Mouse (Mus musculus) C2C12 (cell line): ENCODE data around the gene Defb36. TPM values are rescaled to one million over a fixed set of nuclear protein-coding genes. Genes with fewer than 3 reads are reported as not detected.

Experiments used
- H3K27me3 ChIP-seq: one replicate; pipeline ENCODE4 v1.6.1; 2011; ENCODE audit not compliant: control insufficient read depth, insufficient read depth, insufficient read length
- H3K36me3 ChIP-seq: one replicate; pipeline ENCODE4 v1.6.1; 2011; ENCODE audit not compliant: control insufficient read depth, insufficient read depth
- H3K4me3 ChIP-seq: one replicate; pipeline ENCODE4 v1.5.1; 2011; ENCODE audit warnings: mild to moderate bottlenecking, control low read depth; ENCODE audit not compliant: poor library complexity, insufficient read depth, severe bottlenecking
- H3K79me2 ChIP-seq: one replicate; pipeline ENCODE4 v1.6.1; 2011; ENCODE audit not compliant: control insufficient read depth, insufficient read depth
- H3K79me3 ChIP-seq: one replicate; pipeline ENCODE4 v1.6.1; 2011; ENCODE audit warnings: low read depth, control low read depth
- H3ac ChIP-seq: one replicate; pipeline ENCODE3; 2011; ENCODE audit warnings: low read depth; ENCODE audit not compliant: control insufficient read depth, insufficient read length
- CEBPB ChIP-seq: IDR thresholded peaks from one replicate; pipeline ENCODE4 v1.6.1; 2011; ENCODE audit warnings: low read depth, mild to moderate bottlenecking, control low read depth, moderate library complexity
- CTCF ChIP-seq: IDR thresholded peaks from one replicate; pipeline ENCODE4 v1.5.1; 2011; ENCODE audit not compliant: control insufficient read depth, insufficient read depth, insufficient read length
- FOSL1 ChIP-seq: IDR thresholded peaks from one replicate; pipeline ENCODE4 v1.8.0; 2011; ENCODE audit warnings: mild to moderate bottlenecking, low read length; ENCODE audit not compliant: poor library complexity, insufficient read depth, severe bottlenecking
- MAX ChIP-seq: IDR thresholded peaks from one replicate; pipeline ENCODE4 v1.6.1; 2011; ENCODE audit warnings: mild to moderate bottlenecking, control low read depth
- MYOD1 ChIP-seq: IDR thresholded peaks from one replicate; pipeline ENCODE4 v1.6.1; 2011; ENCODE audit warnings: low read depth; ENCODE audit not compliant: control insufficient read depth, insufficient read length
- MYOG ChIP-seq: IDR thresholded peaks from one replicate; pipeline ENCODE4 v1.6.1; 2011; ENCODE audit not compliant: control insufficient read depth, insufficient read length; ENCODE audit errors: extremely low read depth
- USF1 ChIP-seq: IDR thresholded peaks from one replicate; pipeline ENCODE4 v1.6.1; 2011; ENCODE audit warnings: low read depth, mild to moderate bottlenecking, control low read depth, moderate library complexity
- polyA plus RNA-seq: library from polyadenylated mRNA; unstranded; fragments of >200 nt; fragmentation: generic; extraction: Trizol; gene quantifications from one replicate; pipeline ENCODE4 v1.2.1, GENCODE M21; 2012; ENCODE audit warnings: missing spikeins

The Defb36 gene
- polyA plus RNA-seq, 1 experiment, result not detected

DNA sequence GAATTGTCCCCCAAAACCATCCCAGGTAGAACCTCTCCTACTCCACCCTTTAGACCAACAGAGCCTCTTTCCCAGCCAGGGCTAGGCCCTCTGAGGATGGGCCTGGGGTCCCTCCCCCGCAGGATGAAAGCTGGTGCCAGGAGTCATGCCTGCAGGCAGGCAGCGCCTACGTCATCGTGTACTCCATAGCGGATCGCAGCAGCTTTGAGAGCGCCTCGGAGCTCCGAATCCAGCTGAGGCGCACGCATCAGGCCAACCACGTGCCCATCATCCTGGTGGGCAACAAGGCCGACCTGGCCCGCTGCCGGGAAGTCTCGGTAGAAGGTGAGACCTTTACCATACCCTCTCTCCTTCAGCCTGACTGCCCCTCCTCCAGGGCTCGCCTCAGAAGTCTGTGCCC is 29.2 kb downstream of the Defb36 start:
- Histone ChIP-seq H3K27me3 (no peaks in the 10 kb centered on the region), H3K36me3 (peaks cover 66% of the 10 kb centered on the region), H3K4me3 (no peak overlapping the region), H3K79me2 (peaks cover 32% of the 10 kb centered on the region), H3ac (no peak overlapping the region), H3K79me3 (peaks cover 2% of the 10 kb centered on the region)
- no peak for TF ChIP-seq CTCF
- TF ChIP-seq MYOG, result no peak

DNA sequence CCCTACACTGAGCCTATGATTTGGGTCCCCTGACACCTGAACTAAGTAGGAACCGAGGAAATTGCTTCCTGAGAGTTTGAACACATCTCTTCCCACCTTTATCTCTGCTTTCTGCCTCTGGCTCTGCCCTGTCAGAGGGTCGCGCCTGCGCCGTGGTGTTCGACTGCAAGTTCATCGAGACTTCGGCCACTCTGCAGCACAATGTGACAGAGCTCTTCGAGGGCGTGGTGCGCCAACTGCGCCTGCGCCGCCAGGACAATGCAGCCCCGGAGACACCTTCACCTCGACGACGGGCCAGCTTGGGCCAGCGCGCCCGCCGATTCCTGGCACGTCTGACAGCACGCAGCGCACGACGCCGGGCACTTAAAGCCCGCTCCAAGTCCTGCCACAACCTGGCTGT is 30.2 kb downstream of the Defb36 start:
- Histone ChIP-seq H3K4me3 (no peak overlapping the region), H3K79me2 (peaks cover 23% of the 10 kb centered on the region), H3ac (no peak overlapping the region), H3K79me3 (no peaks in the 10 kb centered on the region), H3K36me3 (peaks cover 60% of the 10 kb centered on the region), H3K27me3 (no peaks in the 10 kb centered on the region)
- no peak for TF ChIP-seq FOSL1

DNA sequence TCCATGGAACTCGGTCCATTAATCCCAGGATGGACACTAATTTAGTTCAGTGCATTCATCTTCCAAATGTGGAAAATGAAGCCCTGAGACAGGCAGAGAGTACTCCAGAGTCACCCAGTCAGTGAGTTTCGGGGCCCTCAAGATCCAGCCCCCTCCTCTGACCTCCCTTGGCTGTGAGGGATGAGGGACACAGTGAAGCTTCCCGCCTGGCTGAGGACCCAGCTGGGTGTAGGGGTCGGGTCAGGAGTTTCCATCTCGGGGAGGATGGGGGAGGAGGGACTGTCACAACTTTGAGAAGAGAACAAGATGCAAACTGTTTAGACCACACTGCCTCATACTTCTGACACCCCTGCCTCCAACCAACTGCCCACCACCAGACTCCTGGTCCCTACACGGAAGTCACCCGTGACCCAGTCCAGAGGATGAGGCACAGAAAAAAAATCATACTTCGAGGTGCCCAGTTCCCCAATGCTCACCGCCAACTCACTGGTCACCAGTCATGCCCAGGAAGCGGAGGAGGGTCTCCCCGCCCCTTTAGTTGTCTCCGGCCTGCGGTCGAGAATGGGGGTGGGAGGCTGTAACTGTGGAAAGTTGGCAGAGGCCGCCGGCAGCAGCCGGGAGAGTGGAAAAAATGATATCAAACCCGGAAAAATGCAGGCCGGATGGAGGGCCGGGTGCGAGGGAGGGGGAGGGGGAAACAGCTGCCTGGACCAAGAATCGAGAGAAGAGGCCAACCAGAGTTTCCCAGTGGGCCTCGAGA is 32.3 kb downstream of the Defb36 start:
- Histone ChIP-seq H3K36me3 (peaks cover 41% of the 10 kb centered on the region), H3ac (no peak overlapping the region), H3K4me3 (no peak overlapping the region), H3K79me3 (no peaks in the 10 kb centered on the region), H3K27me3 (no peaks in the 10 kb centered on the region), H3K79me2 (peaks cover 10% of the 10 kb centered on the region)
- TF ChIP-seq FOSL1 (no peak), MYOD1 (peak; percentile 79), MAX (peak; percentile 51)

DNA sequence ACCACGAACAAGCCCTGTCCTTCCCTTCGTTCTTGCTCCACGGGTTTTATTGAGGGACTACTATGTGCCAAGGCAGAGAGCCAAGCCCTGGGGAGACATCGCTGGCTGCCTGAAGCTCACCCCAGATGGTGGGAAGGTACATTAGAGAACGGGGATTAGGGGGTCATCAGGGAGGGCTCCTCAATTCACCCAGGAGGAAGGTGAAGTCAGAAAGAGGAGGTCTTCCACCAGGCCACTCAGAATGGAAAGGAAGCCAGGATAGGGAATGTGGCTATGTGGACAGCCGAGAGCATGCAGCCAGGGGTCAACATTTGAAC is 32.8 kb downstream of the Defb36 start:
- H3K27me3 ChIP-seq, result no peaks in the 10 kb centered on the region
- peak overlapping the region; percentile 74 for H3ac ChIP-seq
- peaks cover 36% of the 10 kb centered on the region for H3K36me3 ChIP-seq
- peak; percentile 6 for TF ChIP-seq MAX
- TF ChIP-seq CEBPB, result no peak
- no peak for TF ChIP-seq MYOD1
- peaks cover 5% of the 10 kb centered on the region for H3K79me2 ChIP-seq
- no peaks in the 10 kb centered on the region for H3K79me3 ChIP-seq
- no peak overlapping the region for H3K4me3 ChIP-seq

DNA sequence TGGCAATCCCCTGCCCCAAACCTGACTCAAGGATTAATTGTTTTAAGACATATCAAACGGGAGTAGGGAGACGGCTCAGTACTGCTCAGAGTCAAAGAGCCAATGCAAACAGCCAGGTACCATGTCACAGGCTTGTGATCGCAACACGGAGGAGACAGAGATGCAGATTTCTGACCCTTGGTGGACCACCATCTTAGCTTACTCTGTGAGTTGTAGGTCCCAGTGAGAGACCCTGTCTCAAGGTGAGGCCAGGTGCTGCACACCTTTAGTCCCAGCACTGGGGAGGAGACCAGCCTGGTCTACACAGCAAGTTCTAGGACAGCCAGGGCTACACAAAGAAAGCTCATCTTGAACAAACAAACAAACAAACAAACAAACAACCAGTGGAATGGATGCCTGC is 33.3 kb downstream of the Defb36 start:
- Histone ChIP-seq H3K79me2 (peaks cover 5% of the 10 kb centered on the region), H3K36me3 (peaks cover 32% of the 10 kb centered on the region), H3K4me3 (no peak overlapping the region), H3K27me3 (no peaks in the 10 kb centered on the region), H3K79me3 (no peaks in the 10 kb centered on the region), H3ac (peak overlapping the region; percentile 30)
- TF ChIP-seq MYOD1 (no peak), MYOG (no peak), MAX (no peak), FOSL1 (no peak), CTCF (no peak), CEBPB (no peak), USF1 (no peak)

DNA sequence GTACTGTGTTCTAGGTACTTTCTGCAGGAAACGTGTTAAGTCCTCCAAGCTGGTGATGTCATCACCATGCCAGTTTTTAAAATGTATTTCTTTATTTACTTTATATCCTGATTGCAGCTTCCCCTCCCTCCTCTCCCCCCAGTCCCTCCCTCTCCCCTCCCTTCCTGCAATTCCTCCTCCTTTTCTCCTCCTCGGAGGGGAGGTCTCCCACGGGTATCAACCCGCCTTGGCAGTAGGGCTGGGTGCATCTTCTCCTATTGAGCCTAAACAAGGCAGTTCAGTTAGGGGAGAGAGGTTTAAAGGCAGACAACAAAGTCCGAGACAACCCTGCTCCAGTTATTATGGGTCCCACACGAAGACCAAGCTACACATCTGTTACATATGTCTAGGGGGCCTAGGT is 34.7 kb downstream of the Defb36 start:
- no peaks in the 10 kb centered on the region for H3K79me2 ChIP-seq
- no peak overlapping the region for H3K4me3 ChIP-seq
- no peak overlapping the region for H3ac ChIP-seq
- H3K36me3 ChIP-seq, result peaks cover 18% of the 10 kb centered on the region
- H3K27me3 ChIP-seq, result no peaks in the 10 kb centered on the region
- no peak for TF ChIP-seq MYOG
- TF ChIP-seq CEBPB, result no peak
- no peak for TF ChIP-seq FOSL1
- TF ChIP-seq CTCF, result no peak
- TF ChIP-seq MAX, result no peak
- no peak for TF ChIP-seq USF1
- TF ChIP-seq MYOD1, result no peak
- H3K79me3 ChIP-seq, result no peaks in the 10 kb centered on the region
